Mouse (Mus musculus): ENCODE results near the gene 1700067K01Rik.

Gene 1700067K01Rik

GRCm38 (mm10) chr8:84011705-84012498, 10.6 kb downstream of the 1700067K01Rik start, which contains the start of gene 2210011C24Rik:
Gene 2210011C24Rik, minus strand, starts transcription at chr8:84012171.
- DNase-seq: peak; percentile 66 to 83

DNA sequence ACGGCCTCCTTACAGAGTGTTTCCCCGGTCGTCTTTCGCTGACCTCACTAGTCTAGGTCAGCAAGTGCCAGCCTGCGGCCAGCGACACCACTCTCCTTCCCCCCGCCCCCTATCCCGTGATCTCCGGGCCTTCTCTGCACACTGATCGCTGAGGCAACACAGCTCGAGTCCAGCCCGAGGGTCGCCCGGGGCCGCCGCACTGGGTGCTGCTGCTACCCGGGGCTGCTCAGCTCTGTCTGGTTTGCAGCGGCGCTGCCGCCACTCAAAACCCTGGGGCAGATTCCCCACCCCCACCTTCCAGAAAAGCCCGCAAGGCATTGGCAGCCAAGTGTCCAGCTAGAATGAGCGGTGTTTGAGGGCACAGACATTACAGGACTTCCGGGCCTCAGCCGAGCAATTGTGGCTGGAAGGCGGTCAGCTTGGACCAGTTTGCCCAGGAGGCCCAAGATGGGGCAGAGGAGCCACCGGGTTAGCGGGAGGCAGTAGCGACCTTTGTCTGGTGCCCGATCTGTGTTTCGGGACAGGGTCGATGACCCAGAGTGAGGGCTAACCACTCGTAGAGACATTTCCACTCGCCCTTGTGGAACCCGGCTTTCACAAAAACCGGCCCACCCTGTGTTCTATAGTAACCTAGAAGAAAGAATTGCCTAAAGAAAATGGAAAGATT, 11.3 kb downstream of the 1700067K01Rik start:
- peak in 1 of 2 experiments; percentile 43 for DNase-seq

GRCm38 (mm10) chr8:84015833-84016232, 14.5 kb downstream of the 1700067K01Rik start:
- DNase-seq: no peak

DNA sequence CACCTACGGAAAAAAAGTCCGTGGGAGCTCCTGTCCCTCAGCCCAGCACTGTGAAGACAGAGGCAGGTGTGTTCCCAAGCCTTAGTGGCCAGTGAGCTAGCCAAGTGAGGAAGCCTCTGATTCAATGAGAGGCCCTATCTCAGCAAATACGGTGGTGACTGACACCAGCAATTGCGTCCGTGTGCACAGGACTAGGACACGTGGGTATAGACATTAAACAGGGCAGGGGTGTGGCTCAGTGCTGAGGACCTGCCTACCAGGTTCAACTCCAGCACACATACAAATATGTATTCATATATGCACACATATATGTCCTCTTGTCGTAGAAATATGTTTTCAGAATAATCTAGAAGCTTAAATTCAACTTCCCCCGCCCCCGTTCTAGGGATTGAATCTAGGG, 18.4 kb downstream of the 1700067K01Rik start:
- no peak for DNase-seq

DNA sequence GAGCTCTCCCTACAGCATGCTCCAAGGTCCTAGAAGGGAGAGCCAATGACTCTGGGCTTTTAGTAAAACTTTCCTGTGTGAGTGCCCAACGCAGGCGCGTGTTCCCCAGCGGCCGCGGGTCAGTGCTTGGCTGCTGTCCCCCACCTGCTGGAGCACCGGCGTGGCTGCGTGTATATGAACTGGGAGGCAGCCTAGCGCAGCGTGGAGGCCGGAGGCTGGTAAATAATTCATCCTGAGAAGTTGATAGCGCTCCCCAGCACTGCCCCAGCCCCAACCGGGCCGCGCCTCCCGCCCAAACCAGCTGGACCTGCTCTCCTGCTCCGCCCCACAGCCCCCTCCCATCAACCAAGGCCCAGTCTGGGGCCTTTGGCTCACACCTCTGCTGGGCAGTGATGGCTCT, 19.8 kb downstream of the 1700067K01Rik start, which contains the start of gene Palm3:
TSS of gene Palm3 (plus strand) at position 376 of the 400 bp plus-strand sequence.
- DNase-seq: peak in 1 of 2 experiments; percentile 49

DNA sequence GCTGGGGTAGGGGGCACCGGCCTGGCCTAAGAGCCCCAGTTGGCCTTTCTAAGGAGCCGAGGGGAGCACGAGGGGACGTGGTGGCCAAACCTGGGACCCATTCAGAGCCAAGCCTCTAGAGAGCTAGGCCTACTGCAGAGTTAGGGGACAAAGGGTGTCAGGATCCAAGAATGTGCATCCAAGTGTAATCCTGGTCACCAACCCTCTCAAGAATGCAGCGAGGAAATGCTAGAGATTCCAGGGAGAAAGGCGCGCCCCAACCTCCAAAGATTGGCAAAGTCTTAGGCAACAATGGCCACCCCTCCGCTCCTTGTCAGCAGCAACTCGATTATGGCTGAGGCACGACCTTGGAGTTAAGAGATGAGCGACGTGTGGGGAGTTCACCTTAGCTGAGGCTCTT, 20.3 kb downstream of the 1700067K01Rik start:
- no peak for DNase-seq

GRCm38 (mm10) chr8:84023085-84023484, 21.8 kb downstream of the 1700067K01Rik start:
- DNase-seq: peak; percentile 75 to 83

DNA sequence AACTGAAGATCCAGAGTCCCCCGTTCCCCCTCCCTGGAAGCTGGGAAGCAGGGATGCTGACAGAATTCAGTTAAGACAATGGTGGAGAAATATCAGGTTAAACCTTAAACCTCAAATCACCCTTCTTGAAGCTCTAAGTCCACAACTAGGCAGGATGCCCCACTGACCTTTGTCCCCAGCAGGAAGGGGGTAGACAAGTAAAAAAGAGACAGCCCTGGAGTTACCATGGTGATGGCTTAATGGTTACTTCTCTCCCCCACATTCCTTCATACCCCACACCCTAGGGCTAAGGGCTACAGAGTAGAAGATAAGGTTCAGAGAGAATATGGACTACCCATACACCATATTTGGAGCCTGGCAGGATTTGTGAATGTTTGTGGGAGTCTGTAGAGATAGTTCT, 22.3 kb downstream of the 1700067K01Rik start:
- no peak for DNase-seq

DNA sequence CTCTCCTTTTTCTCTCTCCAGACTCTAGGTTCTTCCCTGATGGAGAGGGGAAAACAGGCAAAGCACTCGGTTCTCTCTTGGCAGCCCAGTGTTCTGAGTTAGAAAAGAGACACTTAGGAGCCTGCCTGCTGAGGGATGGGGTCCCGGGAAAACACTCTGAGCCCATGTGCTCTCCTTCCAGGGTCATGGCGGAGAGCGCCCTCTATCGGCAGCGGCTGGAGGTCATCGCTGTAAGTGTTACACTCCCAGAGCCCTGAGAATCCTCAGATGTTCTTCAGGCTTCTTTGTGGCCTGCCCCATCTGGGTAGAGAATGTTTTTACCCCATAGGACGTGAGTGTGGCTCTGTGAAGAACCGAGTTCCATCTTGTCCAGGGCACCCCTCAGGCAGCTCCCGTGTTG, 22.9 kb downstream of the 1700067K01Rik start:
- peak; percentile 58 to 69 for DNase-seq

DNA sequence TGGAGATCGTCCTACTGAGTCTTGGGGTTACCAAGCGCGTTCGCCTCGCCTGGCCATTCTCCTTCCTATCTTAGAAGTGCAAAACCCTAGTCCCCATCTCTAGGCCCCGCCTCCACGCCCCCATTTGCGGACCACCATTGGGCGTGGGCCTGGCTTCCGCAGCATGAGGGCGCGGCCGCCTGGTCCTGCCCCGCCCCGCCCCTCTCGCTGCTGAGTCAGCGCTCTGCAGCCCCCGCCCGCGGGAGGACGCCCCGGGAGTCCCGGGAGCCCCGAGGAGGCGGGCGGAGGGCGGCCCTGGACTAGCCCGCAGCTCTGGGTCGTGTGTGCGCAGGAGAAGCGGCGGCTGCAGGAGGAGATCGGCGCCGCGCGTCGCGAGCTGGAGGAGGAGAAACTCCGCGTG, 24.6 kb downstream of the 1700067K01Rik start:
- peak; percentile 54 to 79 for DNase-seq

- DNase-seq: no peak
Measured at GRCm38 (mm10) chr8:84027449-84027848, 26.1 kb downstream of the 1700067K01Rik start.

DNA sequence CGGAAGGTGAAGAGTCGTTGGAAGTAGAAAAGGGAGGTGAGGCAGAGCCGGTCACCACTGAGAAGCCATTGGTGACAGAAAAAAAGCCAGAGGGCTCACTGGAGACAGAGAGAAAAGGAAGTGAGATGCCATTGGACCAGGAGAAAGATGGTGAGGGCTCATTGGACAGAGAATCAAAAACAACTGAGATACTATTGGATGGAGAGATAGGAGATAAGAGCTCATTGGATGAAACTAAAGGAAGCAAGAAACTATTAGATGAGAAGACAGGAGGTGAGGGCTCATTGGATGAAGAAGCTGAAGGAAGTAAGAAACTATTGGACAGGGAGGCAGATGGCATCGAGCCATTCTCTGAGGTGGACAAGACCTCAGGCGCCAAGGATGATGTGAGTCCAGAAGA, 28.0 kb downstream of the 1700067K01Rik start:
- DNase-seq: no peak

DNA sequence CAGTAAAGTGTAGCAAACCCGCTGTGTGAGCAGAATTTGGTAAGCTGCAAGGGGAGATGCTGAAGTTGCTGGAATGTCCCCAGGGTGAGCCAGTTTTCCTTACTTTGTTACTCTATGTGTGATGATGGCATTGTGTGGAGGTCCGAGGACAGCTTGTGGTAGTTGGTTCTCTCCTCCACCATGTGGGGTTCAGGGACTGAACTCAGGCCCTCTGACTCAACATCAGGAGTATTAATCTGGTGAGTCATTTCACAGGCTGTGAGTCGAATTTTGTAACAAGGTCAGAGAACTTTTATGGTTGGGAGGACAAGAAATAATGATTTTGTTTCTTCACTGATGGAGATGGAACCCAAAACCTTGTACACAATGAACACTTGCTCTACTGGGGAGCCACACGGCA, 31.5 kb downstream of the 1700067K01Rik start:
- DNase-seq: no peak

DNA sequence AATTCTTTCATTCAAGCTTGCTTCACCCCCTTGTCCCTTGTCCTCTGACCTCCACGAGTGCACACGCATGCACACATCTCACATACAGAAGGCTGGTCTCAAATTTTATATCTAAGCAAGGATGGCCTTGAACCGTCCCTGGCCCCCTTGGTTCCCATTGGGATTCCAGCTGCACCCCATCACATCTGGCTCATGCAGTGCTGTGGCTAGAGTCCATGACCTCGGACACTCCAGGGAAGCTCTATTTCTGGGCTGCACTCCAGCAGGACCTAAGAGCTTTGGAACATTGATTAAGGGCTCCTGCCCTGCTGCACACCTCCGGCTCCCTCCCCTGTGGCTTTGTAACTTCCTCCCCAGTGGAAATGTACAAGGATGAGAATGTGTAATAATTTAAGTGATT, 36.7 kb downstream of the 1700067K01Rik start:
- no peak for DNase-seq

DNA sequence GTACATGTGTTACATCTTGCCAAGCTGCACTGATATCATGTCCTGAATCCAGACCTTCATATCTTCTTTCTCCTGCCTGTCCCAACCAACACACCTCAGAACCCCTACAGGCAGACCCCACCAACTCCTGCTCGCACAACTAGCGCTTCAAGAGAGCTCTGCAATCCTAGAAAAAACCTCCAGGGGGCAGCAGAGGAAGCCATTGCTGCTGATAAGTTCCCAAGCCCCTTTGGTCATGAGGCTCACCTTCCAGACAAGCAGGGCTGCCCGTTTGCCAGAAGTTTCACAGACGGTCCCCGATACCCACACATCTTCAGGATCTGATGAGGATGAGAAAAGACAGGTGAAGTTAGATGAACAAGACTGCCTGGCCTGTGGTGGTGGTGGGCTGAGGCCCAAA, 37.7 kb downstream of the 1700067K01Rik start:
- DNase-seq: peak; percentile 57 to 80

GRCm38 (mm10) chr8:84042066-84042947, 41.0 kb downstream of the 1700067K01Rik start, which contains the start of gene Il27ra:
Gene Il27ra, minus strand, starts transcription at chr8:84042589.
- DNase-seq: peak; percentile 77 to 83

- DNase-seq: peak; percentile 37 to 74
Measured at GRCm38 (mm10) chr8:84042948-84043342, 41.6 kb downstream of the 1700067K01Rik start.

DNA sequence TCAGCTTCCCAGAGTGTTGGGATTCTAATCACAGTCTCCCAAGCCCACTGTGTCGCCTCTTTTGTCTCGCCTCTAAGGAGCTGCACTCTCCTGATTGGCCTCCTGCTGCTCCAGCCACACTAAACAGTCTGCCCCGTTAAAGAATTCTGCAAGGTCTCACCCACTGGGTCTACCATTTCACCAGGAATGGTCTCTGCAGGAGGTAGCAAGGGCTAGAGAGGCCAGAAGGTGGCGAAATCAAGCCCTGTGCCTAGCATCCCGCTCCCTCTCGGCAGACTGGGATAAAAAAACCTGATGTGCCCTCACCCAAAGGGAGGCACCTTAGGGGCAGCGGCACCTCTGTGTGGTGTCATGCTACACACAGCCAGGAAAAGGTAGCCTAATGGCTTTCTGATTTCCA, 42.8 kb downstream of the 1700067K01Rik start:
- no peak for DNase-seq

DNA sequence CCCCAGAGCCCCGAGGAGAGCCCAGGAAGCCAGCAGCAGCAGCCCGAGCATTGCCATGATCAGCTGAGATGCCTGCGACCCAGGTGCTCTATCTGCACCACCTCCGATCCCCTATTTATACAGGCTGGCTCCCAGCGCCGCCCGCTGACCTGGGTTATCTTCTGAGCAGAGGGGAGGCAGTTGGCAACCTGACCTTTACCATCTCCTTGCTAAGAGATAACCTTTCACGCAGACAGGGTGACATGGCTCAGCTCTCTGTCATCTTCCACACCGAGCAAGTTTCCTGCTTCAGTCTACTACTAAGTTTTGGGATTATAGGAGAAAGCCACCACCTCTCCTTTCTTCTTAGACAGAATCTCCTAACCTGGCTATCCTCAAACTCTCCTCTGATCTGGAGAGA, 43.6 kb downstream of the 1700067K01Rik start, which contains the start of gene Rln3:
TSS of gene Rln3 (minus strand) at position 101 of the 400 bp plus-strand sequence.
- no peak for DNase-seq

DNA sequence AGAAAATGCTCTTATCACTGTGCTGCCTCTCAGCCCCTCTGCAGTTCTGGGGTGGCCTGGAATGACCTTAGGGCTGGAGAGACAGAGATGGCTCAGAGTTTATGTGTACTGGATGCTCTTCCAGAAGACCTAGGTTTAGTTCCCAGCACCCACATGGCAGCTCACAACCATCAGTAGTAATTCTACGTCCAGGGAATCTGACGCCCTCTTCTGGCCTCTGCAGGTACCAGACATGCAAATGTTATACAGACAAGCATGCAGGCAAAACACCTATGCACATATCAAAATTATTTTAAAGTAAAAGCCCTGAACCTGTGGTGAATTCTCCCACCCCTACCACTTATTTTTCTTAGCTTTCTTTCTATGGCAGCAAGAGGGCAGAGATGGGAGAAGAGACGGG, 45.2 kb downstream of the 1700067K01Rik start:
- DNase-seq: no peak

GRCm38 (mm10) chr8:84048171-84048570, 46.9 kb downstream of the 1700067K01Rik start:
- DNase-seq: no peak

GRCm38 (mm10) chr8:84052746-84053145, 51.4 kb downstream of the 1700067K01Rik start:
- peak; percentile 42 to 72 for DNase-seq

DNA sequence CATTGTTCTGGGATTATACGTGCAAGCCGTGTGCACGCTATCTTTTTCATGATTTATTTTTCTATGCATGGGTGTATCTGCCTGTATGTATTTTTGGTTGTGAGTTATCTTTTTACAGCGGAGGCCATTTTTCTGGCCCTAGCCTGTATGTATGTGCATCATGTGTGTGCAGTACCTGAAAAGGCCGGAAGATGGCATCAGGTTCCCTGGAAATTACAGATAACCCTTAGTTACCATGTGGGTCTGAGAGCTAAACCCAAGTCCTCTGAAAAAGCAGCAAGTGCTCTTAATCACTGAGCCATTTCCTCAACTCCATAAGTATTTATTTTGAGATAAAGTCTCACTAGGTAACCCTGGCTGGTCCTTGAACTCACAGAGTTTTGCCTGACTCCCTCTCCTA, 51.9 kb downstream of the 1700067K01Rik start:
- no peak for DNase-seq

Measured in lung, postnatal 4 days (tissue).